Mouse (Mus musculus) erythroid progenitor cell, adult 5-6 weeks (primary cell): Measurements from ENCODE around the gene Rab22a. TPM values are rescaled to one million over a fixed set of nuclear protein-coding genes. Genes with fewer than 3 reads are reported as not detected.
"Not testable (repeated sequence)": the region's sequence is repeated elsewhere in the genome, so short reads cannot be mapped to it uniquely, and the experiment has no call there.

Experiments
- ATAC-seq: replicated peaks from 2 replicates; pipeline ENCODE4 v1.8.0; 2016; ENCODE audit warnings: moderate number of reproducible peaks, mild to moderate bottlenecking, moderate TSS enrichment, inconsistent platforms; ENCODE audit not compliant: poor library complexity, low FRiP score, severe bottlenecking
- total RNA-seq, 2 experiments: library from RNA; stranded (forward) in 1 of 2; stranded (reverse) in 1 of 2; fragments of 150-400 nt in 1 of 2; fragments of 186-747, 209-891 nt in 1 of 2; gene quantifications; 2 replicates each; pipeline versions ENCODE4 v1.2.3 to v1.2.4; 2015 to 2017; ENCODE audit warnings: low replicate concordance in 2 of 2

Rab22a gene
- 10.1 and 15.9 TPM in 2 replicates for total RNA-seq (2015; ENCODE audit: low replicate concordance)
- total RNA-seq (2017; ENCODE audit: low replicate concordance), result 7.1 and 9.9 TPM in 2 replicates

DNA sequence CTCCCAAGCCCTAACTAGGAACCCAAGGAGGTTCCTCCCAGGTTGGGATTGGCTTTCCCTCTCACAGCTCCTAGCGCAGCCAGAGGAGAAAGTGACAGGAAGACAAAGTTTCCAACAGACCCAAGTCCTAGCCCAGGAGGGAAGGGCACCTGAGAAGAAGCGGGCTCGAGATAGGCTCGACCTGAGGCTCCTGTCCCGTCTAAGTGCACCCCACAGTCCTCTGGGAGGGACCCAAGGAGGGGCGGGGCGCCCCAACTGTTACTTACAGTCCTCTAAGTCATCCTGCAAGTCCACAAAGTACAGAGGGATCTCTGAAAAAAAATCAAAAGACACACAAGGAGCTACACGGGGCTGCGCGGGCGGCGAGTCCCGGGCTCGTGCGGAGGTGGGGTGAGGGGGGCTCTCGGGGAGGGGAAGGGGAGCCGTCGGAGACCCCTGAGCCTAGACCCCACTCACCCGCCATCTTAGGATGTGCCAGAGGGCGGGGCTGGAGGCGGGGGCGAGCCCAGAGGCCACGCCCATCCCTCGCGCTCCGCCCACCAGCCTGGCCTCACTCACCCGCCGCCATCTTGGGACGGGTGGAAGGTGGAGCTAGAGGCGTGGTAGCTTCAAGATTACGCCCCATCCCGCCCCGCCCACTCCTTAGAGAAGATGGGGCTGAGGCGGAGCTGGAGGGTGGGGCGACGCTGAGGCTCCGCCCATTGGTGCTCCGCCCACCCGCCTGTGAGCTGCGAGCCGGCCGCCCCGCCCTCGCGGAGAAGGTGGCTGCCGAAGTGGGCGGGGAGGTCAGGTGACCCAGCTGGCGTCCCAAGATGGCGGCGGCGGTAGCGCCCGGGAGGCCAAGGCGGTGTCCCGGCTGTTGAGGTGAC is at the start of gene Rab22a:
Rab22a (plus strand) TSS at position 704 of the 869 bp plus-strand sequence.
- ATAC-seq, result peak; percentile 81

DNA sequence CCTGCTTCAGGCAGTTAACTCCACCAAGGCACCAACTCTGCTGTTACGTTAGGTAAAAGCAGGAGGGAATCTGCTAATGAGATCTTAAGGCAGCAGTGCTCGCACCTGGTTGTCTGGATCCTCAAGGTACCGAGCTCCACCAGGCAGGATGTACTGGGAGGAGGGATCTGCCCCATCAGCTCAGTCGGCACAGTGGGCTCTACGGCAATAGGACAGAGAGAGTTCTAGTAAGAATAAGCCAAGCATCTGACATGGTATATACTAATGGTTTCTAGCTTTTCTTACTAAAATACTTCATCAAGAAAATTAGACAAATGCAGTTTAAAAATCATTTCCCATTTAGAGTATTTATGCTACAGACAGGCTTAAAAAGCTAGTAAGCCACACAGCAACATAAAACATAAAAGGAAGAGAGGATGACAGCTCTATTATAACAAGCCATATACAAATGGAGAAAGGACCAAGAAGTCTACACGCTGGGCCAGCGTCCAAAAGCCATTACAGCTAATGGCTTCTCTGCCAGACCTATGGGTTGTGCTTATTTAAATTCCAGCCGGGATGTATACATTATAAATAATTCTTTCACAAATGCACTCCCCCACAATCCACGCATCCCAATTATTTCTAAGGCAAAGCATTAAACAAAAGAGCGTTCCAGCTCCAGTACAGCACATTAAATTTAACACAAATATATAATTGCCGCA is 44.0 kb upstream of the Rab22a start:
- no peak for ATAC-seq

DNA sequence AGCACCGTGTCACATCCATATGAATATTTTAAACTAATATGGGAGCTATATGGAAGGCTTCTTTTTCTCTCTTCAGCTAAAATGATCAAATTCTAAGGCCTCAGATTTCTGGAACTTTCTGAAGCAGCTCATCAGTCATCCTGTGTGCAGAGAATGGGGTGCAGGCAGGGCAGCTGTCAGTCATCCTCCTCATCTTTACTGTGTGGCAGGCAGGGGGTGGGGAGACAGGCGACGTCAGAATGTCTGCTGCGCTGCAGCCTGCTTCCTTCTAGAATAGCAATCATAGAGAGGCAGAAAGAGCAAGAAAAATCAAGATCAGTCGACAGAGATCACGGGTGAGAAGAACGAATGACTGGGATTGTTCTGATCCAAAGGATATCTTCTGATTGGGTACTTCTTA is 43.4 kb upstream of the Rab22a start:
- ATAC-seq, result no peak

DNA sequence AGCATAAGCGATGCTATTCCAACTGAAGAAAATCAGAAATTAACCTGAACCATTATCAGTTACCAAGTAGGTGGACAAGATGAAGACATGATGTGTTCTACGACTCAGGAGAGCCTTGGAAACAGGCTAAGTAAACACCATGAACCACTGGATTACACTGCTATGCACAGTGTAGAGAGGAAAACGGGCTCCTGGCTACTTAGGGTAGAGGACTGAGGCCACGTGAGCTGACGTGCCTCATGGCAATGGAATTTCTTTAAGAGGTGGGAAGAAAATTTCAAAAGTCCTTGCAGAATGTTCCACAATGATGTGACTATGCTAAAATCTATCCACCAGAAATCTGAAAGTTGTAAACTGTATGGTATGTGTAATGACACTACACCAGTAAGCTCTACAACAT is 40.4 kb upstream of the Rab22a start:
- no peak for ATAC-seq

DNA sequence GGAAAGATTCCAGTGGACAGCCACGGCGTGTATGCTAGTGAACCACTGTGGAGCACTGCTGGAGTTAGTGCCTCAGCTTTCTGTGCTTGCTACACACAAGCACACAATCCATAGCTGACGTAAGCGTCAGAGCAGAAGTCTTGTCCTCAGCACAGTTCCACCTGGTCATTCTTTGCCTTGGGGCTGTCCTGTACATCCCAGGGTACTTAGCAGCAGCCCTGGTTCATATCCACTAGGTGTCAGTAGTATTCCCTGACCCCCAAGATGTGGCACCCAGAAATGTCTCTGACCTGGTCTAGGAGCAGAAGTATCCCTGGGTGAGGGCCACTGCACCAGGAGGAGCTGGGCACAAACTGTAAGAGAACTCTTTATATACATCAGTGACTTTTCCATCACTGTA is 38.9 kb upstream of the Rab22a start:
- no peak for ATAC-seq

DNA sequence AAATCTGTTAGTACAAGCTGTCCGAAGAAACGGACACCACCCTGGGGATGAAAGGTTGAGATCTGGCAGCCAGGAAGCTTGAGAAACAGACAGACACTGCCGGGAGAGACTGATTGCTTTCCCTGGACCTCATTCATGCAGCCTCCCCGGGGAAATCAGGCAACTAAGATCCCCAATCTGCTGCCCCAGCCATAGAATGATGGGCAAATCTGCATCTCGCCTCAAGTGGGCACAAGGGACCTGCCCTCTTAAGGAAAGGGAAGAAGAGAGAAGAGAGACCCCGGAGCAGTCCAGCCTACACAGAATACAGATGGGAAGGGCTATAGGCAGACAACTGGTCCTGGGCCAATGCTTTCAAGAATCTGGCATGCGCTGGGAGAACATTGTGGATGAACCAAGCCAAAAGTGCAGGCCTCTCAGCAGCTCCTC is 37.4 kb upstream of the Rab22a start:
- no peak for ATAC-seq

DNA sequence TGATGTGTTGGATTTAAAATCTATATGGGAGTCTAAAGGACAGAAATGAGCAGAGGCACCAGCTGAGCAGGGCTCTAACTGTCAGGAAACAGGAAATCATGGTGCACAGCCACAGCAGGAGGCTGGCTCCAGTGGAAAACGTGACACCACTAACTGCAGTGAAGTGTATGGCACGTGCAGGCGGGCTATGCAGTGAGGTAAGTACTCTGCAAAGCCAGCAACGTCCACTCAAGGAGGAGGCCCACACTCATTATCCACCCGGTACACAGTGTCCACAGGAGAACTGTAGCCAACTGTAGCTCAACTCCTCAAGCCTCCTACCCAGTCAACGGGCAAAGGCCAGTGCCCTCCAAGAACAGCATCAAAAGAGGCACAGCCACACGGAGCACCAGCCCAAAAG is 34.9 kb upstream of the Rab22a start:
- ATAC-seq, result no peak

DNA sequence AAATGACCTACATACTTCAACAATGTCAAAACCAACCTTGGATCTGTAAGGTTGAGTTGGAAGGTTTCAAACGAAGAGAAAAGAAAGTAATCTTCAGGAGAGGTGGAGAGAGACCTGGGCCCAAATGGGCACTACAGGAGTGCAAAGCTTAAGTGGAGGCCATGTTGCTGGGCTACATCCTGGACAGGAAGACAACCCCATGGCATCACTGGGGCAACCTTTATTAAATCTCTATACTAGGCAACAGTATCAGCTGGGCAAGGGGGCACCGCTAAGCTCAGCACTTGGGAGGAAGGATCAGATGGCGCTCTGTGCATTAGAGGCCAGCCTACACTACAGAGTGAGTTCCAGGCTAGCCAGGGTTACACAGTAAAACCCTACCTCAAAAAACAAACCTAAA is 33.8 kb upstream of the Rab22a start:
- ATAC-seq, result no peak

DNA sequence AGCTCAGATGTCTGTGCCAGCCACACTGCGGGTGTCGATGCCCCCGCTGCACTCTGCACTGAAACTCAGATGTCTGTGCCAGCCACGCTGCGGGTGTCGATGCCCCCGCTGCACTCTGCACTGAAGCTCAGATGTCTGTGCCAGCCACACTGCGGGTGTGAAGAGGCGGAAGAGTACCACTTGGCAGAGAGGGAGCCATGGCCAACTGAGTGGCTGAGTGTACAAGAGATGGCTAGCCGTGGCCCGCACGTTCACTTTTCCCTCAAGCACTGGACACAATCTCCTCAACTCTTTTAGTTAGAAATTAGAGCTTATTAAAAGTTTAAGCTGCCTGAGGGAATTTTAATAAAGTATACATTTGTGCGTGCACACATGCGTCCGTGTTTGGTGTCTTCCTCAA is 25.5 kb upstream of the Rab22a start:
- ATAC-seq, result not testable (repeated sequence)

DNA sequence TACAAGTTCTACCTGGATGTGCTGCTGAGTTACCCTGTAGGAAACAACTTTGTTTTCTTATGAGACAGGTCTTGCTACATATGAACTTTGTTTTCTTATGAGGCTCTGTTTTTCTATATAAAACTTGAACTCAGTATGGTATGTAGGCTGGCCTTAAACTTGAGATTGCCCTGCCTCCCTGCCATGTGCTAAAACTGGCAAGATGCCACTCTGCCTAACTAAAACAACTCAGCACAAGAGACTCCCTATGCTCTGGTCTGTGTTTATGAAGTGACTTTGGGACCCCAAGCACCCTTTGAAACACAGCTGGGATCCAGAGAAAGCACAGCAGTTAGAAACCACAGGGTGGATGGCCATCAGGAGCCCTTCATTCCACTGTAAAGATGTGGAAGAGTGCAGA is 18.2 kb upstream of the Rab22a start:
- ATAC-seq, result no peak

DNA sequence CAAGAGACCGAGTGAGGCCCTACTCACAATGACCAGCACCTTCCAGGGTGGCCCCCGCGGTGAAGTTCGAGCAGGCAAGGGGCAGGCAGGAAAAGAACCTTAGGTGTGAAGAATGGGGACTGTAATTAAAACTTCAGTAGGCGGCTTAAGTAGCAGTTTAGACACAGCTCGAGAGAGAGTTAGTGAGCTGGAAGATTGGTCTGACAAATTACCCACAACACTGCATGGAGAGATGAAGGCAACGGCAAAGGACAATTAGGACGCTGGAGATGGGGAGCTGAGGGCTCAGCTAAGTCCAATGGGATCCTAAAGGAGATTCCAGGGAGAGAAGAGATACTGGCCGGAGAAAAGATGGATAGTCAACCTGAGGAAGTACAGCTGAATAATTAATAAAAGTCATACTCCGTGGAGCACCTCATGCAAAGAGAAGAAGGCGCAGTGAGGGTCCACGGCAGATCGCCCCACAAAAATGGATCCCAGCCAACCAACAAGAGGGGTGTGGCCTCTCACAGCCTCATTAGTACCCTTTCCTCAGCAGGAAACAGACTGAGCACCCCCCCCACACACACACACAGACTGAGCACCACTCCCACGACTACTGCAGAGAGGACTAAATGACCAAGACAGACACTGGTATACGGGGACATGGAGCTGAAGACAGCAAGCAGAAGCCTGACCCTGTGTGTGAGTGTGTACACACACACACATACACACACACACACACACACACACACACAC is 17.1 kb upstream of the Rab22a start:
- no peak for ATAC-seq

DNA sequence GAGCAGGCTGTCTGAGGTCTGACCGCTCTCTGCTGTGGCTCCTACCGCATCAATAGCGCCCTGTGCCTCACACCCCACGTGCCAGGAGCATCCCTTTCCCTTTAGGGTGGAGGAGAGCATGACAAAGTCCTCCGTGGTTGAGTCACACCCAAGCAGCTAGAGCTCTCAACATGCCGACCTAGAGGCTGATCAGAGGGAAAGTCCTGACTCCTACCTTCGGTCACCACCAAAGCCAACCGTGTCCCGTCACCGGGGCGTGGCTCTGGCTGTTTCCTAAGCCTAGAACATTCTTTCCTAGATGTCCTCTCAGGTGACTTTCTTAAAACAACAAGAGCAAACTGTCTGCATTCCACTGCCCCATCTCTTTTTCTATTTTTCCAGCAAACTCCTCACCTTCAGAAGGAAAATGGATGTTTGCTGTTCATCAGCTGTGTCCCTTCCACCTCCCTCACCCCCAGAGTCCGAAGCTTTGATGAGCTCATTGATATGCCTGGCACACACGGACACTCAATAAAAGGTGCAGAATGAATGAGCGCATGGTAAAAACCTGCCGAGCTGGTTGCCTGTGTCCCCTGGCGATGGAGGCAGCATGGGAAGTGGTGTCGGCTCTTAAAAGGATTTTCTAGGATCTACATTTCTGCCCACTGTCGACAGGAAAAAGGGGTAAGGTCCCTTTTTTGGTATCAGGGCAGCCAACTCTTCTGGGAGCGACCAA is 12.2 kb upstream of the Rab22a start:
- no peak for ATAC-seq

DNA sequence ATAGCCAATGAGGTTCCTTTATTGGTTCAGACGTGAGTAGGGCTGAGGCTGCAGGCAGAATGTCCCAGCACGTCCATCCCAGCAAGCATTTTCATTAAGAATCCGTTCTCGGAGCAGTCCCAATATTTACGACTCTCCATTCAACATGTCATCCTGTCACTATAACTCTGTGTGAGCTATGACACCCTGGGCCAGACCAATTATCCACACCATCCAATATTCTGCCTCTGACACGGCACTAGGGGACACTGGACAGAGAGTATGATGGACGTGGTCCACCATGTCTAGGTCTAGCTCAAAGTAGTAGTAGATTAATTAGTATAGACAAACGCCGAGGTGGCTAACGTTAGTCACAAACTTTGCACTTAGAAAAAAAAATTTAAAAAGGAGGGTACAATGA is 9.8 kb upstream of the Rab22a start:
- ATAC-seq, result no peak

DNA sequence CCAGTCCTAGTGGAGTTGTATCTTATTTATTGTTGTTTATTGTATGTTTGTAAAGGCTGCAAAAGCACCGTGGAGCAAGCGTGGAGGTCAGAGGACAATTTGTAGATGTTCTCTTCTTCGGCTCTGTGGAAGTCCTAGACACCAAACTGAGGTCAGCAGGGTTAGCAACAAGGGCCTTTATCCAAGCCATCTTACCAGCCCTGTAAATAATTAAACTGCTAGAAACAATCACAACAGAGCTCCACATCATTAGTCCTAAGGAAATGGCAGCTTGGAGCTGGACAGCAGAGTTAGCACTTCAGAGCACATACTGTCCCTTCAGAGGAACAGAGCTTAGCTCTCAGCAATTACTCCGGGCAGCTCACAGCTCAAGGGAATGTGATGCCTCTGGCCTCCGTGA is 6.0 kb upstream of the Rab22a start:
- ATAC-seq, result no peak

DNA sequence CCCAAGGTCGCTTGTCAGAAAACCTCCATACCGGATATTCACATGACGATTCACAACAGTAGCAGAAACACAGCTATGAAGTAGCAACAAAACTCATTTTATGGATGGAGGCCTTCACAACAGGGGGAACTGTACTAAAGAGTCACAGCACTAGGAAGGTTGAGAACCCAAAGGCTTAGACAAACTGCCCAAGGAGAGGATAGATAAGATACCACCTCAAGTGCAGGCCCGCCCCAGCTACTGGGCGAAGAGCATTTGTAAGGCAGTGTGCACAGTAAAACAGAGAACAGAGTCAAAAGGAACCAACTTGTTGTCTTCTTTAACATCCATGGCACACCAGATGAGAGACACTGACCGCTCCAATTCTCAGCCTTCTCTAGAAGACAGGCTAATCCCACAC is 1.8 kb upstream of the Rab22a start:
- ATAC-seq, result peak; percentile 32; the same call in 1 of the 2 replicates

DNA sequence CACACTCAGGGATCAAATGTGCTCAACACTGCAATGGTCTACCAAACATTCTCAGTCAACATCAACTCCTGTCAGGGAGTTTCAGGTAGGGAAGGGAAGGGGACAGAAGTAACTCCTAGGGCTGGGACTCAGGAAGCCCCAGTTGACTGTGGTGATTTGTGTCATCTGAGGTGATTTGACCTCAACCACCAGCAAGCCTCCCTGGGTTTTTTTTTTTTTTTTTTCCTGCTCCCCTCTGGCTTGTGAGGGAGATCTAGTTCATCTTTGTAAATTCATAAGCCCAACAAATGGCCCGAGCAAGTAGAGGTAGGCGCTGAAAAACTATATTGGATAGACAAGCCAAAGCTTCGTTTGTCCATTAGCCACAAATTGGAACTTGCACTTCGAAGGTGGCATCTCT is 1.0 kb upstream of the Rab22a start:
- no peak for ATAC-seq

DNA sequence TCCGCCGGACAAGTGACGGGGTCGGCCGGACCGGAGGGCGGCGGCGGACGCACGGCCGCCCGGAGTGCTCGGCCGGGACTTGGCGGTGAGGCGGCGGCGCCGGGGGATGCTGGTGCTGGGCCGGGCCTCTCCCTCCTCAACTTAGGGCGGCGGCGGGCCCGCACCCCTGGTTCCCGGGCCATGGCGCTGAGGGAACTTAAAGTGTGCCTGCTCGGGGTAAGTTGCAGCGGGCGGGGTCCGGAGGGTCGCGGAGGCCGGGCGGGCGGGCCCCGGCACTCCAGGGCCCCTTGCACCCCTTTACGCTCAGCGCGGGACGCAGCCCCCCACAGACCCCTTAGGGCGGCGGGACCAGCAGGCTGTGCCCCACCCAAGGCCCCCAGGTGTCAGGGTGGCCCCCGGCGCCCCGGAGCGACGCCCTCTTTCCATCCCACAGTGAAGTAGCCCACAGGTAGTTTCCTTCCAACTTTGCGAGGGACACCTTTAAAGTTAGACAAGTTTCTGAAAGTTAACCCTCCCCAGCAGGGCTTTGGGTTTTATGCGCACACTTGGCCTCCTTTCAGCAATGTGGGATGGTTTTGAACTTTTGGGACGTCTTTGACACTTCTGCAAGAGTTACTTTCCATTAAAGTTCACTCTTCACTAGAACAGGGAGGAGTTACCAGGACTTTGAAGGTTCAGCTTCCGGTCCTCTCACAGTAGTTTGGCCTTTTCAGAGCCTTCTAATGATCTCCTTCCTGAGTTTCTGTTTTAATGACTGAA is 545 bp downstream of the Rab22a start:
- no peak for ATAC-seq

DNA sequence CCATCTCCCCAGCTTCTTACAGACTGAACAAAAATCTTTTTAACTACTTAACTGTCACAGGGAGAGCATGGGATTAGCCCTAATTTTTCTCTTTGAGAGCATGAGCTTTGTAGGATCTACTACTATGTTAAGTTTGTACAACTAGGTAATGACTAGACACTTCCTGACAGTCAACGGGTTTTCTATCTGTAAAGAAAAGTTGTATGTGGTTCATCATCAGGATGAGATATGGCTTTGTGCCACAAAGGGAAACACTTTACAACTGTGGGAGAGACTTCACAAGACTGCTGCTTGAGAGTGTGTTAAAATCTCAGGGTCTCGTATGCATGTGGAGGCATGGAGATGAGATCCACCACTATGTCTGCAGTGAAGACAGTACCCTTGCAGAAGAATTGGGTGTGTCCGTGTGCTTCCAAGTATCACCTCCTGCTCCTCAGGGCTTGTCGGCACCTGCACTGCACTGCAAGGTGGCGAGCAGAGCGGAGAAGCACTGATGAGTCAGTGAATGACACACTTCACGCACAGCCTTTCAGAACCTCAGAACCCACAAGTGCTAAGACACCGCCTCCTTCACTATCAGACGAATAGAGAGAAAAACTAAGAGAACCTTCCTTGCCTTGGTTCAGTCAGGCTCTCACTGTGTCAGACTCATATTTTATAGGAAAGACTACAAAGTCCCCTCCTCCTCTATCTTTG is 2.8 kb downstream of the Rab22a start:
- no peak for ATAC-seq

DNA sequence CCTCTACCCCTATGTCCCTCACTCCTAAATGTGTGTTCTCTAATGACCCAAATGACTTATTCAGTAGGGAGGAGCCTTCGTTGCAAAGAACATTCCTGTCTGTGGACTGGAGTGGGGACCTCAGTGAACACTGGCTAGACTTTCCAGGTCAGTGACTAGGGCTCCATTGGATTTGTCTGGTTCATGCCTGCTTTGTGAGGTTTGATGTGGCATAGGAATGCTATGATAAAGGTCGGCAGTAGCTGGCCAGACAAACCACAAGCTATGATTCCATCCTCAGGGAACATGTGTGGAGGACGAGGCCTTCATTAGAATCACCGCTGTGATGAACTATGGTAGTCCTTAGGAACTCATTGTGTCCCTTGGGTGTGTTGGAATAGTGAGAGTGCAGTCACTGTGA is 5.2 kb downstream of the Rab22a start:
- ATAC-seq, result no peak
